Mouse (Mus musculus) megakaryocyte, embryonic 14.5 days (primary cell): ENCODE data around the gene Zic3.

ENCODE experiments used
- FLI1 ChIP-seq: IDR thresholded peaks from 2 replicates; pipeline ENCODE4 v1.6.1; 2012; ENCODE audit warnings: low read length, inconsistent platforms, mixed read lengths
- GATA1 ChIP-seq: IDR thresholded peaks from 3 replicates; pipeline ENCODE4 v1.6.1; 2012; ENCODE audit warnings: mixed read lengths, low read length, inconsistent platforms, borderline replicate concordance

- TF ChIP-seq GATA1 (no peak), FLI1 (no peak)
Observed at GRCm38 (mm10) chrX:58022400-58022799, at the start of gene Zic3.
